Mouse (Mus musculus): ENCODE data around the gene Zfp36l1. TPM values are rescaled to one million over a fixed set of nuclear protein-coding genes. Genes with fewer than 3 reads are reported as not detected.

The Zfp36l1 gene
- total and polyA plus RNA-seq, 3 experiments, result 65.0 to 79.4 (median 74.4) TPM

- Histone ChIP-seq H3K4me3 (no peak overlapping the region), H3K4me1 (ENCODE audit: control insufficient read depth, insufficient read depth, low read length) (peaks cover 27% of the 10 kb centered on the region), H3K27me3 (ENCODE audit: control insufficient read depth, insufficient read depth, low read length) (no peaks in the 10 kb centered on the region), H3K79me2 (replicated peaks; ENCODE audit: control insufficient read depth, insufficient read depth, low read length) (no peaks in the 10 kb centered on the region), H3K27ac (peak overlapping the region; percentile 95; the same call in 1 of the 2 replicates), H3K9ac (ENCODE audit: low read depth, low read length) (no peak overlapping the region), H3K36me3 (ENCODE audit: control insufficient read depth, insufficient read depth, low read length) (peaks cover 7% of the 10 kb centered on the region)
- 96% methylated on average over 2 of the region's 2 CpGs for WGBS
- TF ChIP-seq EP300 (IDR thresholded peaks at IDR 0.05; ENCODE audit: insufficient read depth, low read depth, low read length) (no peak), CTCF (IDR thresholded peaks at IDR 0.05) (no peak), POLR2A (IDR thresholded peaks at IDR 0.05; ENCODE audit: insufficient read depth, low read depth, low read length) (no peak)
- intact Hi-C loops (cut with DNase I), result loop anchor here (10.0 kb wide), 1 partner anchor 57 kb away; no protein-coding TSS in a partner anchor
- no peak for DNase-seq
Measured at GRCm38 (mm10) chr12:80081440-80081839, 31.4 kb downstream of the Zfp36l1 start.

GRCm38 (mm10) chr12:80079937-80080336 lies 32.9 kb downstream of the Zfp36l1 start:
- H3K79me2 ChIP-seq (replicated peaks; ENCODE audit: control insufficient read depth, insufficient read depth, low read length), result no peaks in the 10 kb centered on the region
- no peak overlapping the region for H3K27ac ChIP-seq
- H3K4me1 ChIP-seq (ENCODE audit: control insufficient read depth, insufficient read depth, low read length), result peaks cover 21% of the 10 kb centered on the region
- no peaks in the 10 kb centered on the region for H3K27me3 ChIP-seq (ENCODE audit: control insufficient read depth, insufficient read depth, low read length)
- WGBS, result 88% methylated on average over 4 of the region's 4 CpGs
- TF ChIP-seq POLR2A (IDR thresholded peaks at IDR 0.05; ENCODE audit: insufficient read depth, low read depth, low read length) (no peak), EP300 (IDR thresholded peaks at IDR 0.05; ENCODE audit: insufficient read depth, low read depth, low read length) (no peak), CTCF (IDR thresholded peaks at IDR 0.05) (no peak)
- H3K9ac ChIP-seq (ENCODE audit: low read depth, low read length), result no peak overlapping the region
- H3K4me3 ChIP-seq, result no peak overlapping the region
- peaks cover 5% of the 10 kb centered on the region for H3K36me3 ChIP-seq (ENCODE audit: control insufficient read depth, insufficient read depth, low read length)
- DNase-seq, result no peak
- intact Hi-C loops (cut with DNase I), result loop anchor here (10.0 kb wide), 1 partner anchor 55 kb away; no protein-coding TSS in a partner anchor

GRCm38 (mm10) chr12:80074331-80074730 lies 38.5 kb downstream of the Zfp36l1 start:
- Histone ChIP-seq H3K4me1 (ENCODE audit: control insufficient read depth, insufficient read depth, low read length) (no peaks in the 10 kb centered on the region), H3K79me2 (replicated peaks; ENCODE audit: control insufficient read depth, insufficient read depth, low read length) (no peaks in the 10 kb centered on the region), H3K27ac (no peak overlapping the region), H3K36me3 (ENCODE audit: control insufficient read depth, insufficient read depth, low read length) (no peaks in the 10 kb centered on the region), H3K9ac (ENCODE audit: low read depth, low read length) (no peak overlapping the region), H3K4me3 (no peak overlapping the region), H3K27me3 (ENCODE audit: control insufficient read depth, insufficient read depth, low read length) (no peaks in the 10 kb centered on the region)
- 63% methylated on average over 2 of the region's 2 CpGs for WGBS
- no peak for TF ChIP-seq POLR2A (IDR thresholded peaks at IDR 0.05; ENCODE audit: insufficient read depth, low read depth, low read length)
- no peak for TF ChIP-seq CTCF (IDR thresholded peaks at IDR 0.05)
- TF ChIP-seq EP300 (IDR thresholded peaks at IDR 0.05; ENCODE audit: insufficient read depth, low read depth, low read length), result no peak
- intact Hi-C loops (cut with DNase I), result no loop called here
- no peak for DNase-seq

- intact Hi-C loops (cut with DNase I), result no loop called here
- 82% methylated on average over 8 of the region's 8 CpGs for WGBS
- Histone ChIP-seq H3K4me1 (ENCODE audit: control insufficient read depth, insufficient read depth, low read length) (no peaks in the 10 kb centered on the region), H3K27me3 (ENCODE audit: control insufficient read depth, insufficient read depth, low read length) (no peaks in the 10 kb centered on the region), H3K9ac (ENCODE audit: low read depth, low read length) (no peak overlapping the region), H3K27ac (no peak overlapping the region), H3K79me2 (replicated peaks; ENCODE audit: control insufficient read depth, insufficient read depth, low read length) (no peaks in the 10 kb centered on the region), H3K36me3 (ENCODE audit: control insufficient read depth, insufficient read depth, low read length) (no peaks in the 10 kb centered on the region), H3K4me3 (no peak overlapping the region)
- no peak for DNase-seq
- TF ChIP-seq CTCF (IDR thresholded peaks at IDR 0.05), result no peak
- TF ChIP-seq POLR2A (IDR thresholded peaks at IDR 0.05; ENCODE audit: insufficient read depth, low read depth, low read length), result no peak
- TF ChIP-seq EP300 (IDR thresholded peaks at IDR 0.05; ENCODE audit: insufficient read depth, low read depth, low read length), result no peak
Measured at GRCm38 (mm10) chr12:80070534-80071287, 42.1 kb downstream of the Zfp36l1 start.

- Histone ChIP-seq H3K9ac (ENCODE audit: low read depth, low read length) (no peak overlapping the region), H3K79me2 (replicated peaks; ENCODE audit: control insufficient read depth, insufficient read depth, low read length) (no peaks in the 10 kb centered on the region), H3K27me3 (ENCODE audit: control insufficient read depth, insufficient read depth, low read length) (no peaks in the 10 kb centered on the region), H3K27ac (no peak overlapping the region), H3K36me3 (ENCODE audit: control insufficient read depth, insufficient read depth, low read length) (no peaks in the 10 kb centered on the region), H3K4me1 (ENCODE audit: control insufficient read depth, insufficient read depth, low read length) (0 out of 2 replicates have a peak, but pooled peaks cover 4% of the 10 kb centered on the region), H3K4me3 (no peak overlapping the region)
- no peak for TF ChIP-seq POLR2A (IDR thresholded peaks at IDR 0.05; ENCODE audit: insufficient read depth, low read depth, low read length)
- no peak for TF ChIP-seq EP300 (IDR thresholded peaks at IDR 0.05; ENCODE audit: insufficient read depth, low read depth, low read length)
- TF ChIP-seq CTCF (IDR thresholded peaks at IDR 0.05), result no peak
- intact Hi-C loops (cut with DNase I), result no loop called here
- DNase-seq, result no peak
- WGBS, result 88% methylated on average over 3 of the region's 3 CpGs
Measured at GRCm38 (mm10) chr12:80069040-80069439, 43.8 kb downstream of the Zfp36l1 start.

- WGBS, result 91% methylated on average over 7 of the region's 7 CpGs
- no peaks in the 10 kb centered on the region for H3K79me2 ChIP-seq (replicated peaks; ENCODE audit: control insufficient read depth, insufficient read depth, low read length)
- no peak overlapping the region for H3K9ac ChIP-seq (ENCODE audit: low read depth, low read length)
- TF ChIP-seq EP300 (IDR thresholded peaks at IDR 0.05; ENCODE audit: insufficient read depth, low read depth, low read length) (no peak), CTCF (IDR thresholded peaks at IDR 0.05) (no peak), POLR2A (IDR thresholded peaks at IDR 0.05; ENCODE audit: insufficient read depth, low read depth, low read length) (no peak)
- intact Hi-C loops (cut with DNase I), result no loop called here
- no peaks in the 10 kb centered on the region for H3K27me3 ChIP-seq (ENCODE audit: control insufficient read depth, insufficient read depth, low read length)
- peaks cover 7% of the 10 kb centered on the region for H3K36me3 ChIP-seq (ENCODE audit: control insufficient read depth, insufficient read depth, low read length)
- peaks cover 9% of the 10 kb centered on the region for H3K4me1 ChIP-seq (ENCODE audit: control insufficient read depth, insufficient read depth, low read length)
- H3K4me3 ChIP-seq, result no peak overlapping the region
- no peak overlapping the region for H3K27ac ChIP-seq
- DNase-seq, result no peak
Measured at GRCm38 (mm10) chr12:80068016-80068415, 44.8 kb downstream of the Zfp36l1 start.

Measured in heart, adult 2 months (tissue).